Mouse (Mus musculus) forelimb bud, embryonic 11.5 days (tissue): ENCODE results near the gene Crip1.

ENCODE experiments used
- DNase-seq: peaks from one replicate; pipeline ENCODE4 v3.0.0-alpha.2; 2012; ENCODE audit warnings: low read depth, low spot score

Crip1 gene

GRCm38 (mm10) chr12:113146112-113147057 lies at the start of gene Crip1:
Gene Crip1 (plus strand): TSS chr12:113146316.
- peak; percentile 68 for DNase-seq

DNA sequence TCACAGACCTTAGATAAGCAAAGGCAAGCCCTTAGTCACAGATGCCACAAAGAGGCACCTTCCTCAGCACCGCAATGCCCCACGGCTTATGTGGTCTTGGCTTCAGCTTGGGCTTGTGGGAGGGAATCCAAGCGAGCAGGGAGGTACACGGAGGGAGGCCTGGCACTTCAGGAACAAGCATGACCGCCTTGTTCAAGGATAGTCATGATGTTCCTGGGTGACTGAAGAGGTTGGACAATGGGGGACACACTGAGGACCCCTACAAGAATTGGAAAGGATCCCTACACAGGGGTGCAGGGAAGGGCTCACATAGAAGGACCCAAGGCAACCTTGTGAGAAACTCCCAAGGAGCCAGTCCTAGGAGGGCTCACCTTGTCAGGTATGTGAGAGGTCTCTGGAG lies 49.1 kb upstream of the Crip1 start:
- no peak for DNase-seq

- peak; percentile 21 for DNase-seq
Measured at GRCm38 (mm10) chr12:113097749-113098281, 48.3 kb upstream of the Crip1 start, which contains the start of gene Mta1. Gene Mta1 (plus strand): TSS chr12:113098278.

- DNase-seq = peak; percentile 7
Measured at GRCm38 (mm10) chr12:113098530-113099151, 47.5 kb upstream of the Crip1 start.

- no peak for DNase-seq
Measured at GRCm38 (mm10) chr12:113099470-113100237, 46.5 kb upstream of the Crip1 start.

DNA sequence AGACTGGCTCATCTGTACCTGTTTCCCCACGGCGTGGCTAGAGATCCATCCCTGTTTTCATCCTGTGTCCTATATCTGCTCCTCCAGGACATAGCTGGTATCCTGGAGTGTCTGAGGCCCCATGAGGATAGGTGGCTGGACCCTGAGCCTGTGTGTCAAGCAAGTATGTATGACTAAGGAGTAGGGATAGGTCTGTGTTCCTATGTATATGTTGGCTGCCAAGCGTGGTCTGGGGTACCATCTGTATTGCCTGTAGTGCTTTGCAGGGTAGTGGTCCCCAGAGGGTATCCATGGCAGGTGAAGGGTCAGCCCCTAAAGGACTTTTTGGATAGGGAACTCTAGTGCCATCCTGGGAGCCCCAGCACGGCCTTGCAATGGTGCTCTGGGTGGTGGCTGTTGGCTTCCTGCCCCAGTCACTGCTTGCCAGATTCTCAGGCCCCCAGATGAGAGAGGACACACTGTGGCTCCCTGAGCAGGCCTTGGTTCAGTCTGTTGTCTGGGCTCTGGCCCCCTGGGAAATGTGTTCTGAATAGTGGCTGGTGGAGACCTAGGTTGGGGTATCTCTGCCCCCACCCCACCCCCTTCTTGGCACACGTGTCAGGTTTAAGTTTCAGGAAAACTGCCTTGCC lies 45.6 kb upstream of the Crip1 start:
- DNase-seq = no peak

DNA sequence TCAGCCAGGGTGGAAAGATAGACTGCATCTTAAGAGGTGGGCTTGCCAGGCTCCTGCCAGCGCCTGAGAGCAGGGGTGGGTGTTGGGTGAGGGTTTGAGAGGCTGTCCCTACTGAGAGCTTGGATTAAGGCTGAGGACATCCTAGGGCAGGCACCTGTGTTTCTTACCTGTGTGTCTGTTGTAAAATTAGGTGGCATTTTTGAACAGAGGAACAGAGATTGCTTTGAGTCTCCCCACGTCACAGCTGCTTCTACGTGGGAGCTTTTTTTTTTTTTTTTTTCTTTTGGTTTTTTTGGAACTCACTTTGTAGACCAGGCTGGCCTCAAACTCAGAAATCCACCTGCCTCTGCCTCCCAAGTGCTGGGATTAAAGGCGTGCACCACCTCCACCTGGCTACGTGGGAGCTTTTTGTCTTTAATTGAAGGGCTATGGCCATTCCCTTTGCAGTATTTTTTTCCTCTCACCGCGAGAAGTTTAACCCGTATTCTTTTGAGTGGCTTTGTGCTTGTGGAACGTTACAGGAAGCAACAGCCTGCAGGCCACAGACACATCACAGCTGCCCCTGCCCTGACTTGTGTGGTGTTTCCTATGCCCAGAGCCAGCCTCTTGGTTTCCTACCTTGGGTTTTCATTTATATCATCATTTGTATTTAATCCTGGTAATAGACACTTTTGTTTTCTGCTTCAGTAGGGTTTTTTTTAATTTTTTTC lies 44.7 kb upstream of the Crip1 start:
- no peak for DNase-seq

GRCm38 (mm10) chr12:113102461-113102860 lies 43.7 kb upstream of the Crip1 start:
- DNase-seq = peak; percentile 26

DNA sequence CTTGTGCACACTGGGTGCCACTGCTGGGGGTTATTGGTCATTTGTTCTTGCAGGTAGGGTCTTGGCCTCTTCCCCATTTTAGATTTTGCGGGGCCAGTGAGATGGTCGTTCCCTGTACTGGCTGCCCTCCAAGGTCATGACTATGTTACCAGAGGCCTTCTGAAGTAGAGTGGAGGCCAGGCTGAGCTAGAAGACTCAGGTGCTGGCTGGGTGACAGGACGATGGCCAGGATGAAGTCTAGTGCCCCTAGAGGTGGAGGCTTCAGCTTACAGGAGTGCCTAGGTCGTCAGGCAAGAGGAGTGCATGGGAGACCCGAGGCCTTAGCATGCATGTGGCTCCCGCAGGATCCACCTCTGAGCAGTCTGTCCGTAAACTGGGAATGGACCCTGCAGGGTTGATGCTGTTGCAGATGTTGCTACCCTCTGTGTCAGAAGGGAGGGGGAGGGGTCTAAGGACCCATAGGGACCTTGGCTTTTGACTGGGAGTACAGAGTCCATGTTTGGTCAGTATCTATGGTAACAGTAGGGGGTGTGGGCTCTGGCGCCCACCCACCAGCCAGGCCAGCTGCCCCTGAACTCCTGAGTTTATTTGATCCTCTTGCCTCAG lies 42.2 kb upstream of the Crip1 start:
- no peak for DNase-seq

DNA sequence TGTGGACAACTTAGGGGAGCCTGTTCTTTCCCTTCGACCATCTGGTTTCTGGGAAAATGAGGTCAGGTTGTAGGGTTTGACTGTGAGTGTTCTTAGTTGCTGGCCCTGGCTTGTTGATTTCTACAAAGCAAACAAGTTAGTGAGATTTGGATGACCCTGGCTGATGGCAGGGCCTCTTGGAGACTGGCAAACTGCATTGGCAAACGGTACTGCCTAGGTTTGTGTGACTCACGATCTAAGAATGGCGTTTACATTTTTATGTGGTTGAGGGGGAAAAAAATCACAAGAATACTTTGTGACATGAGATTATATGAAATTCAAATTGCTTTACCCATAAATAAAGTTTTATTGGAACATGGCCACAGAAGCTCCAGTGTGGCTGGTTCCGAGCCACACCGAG lies 39.7 kb upstream of the Crip1 start:
- DNase-seq = no peak

DNA sequence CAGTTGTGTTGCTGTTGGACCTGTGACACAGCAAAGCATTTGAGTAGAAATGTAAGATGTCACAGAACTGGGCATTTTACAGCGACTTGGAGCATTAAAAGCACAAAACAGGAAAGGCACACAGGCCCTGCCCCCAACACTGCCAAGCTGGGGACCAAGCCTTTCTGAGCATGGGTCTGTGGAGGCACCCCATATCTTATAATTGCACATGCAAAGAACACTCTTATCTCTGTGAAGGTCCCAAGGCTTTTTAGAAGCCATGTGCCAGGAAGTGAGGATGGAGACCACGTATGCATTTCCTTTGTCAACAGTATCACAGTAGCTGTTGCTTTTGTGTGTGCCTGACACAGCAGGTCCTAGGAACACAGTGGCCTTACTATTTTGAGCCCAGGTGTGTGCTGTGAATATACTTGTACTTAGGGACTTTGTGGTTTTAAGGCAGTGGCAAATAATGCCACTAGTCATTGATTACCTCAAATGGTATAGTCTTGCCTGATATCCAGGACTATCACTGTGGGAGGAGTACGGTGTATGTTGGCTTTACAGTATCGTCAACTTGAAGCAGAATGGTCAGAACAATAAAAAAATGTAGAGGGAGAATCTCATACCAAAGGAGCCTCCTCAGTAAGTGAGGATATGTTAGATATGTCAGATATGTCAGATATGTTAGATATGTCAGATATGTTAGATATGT lies 38.5 kb upstream of the Crip1 start:
- DNase-seq = no peak

GRCm38 (mm10) chr12:113108528-113109283 lies 37.4 kb upstream of the Crip1 start:
- DNase-seq = no peak

- DNase-seq = no peak
Measured at GRCm38 (mm10) chr12:113109801-113110200, 36.3 kb upstream of the Crip1 start.

GRCm38 (mm10) chr12:113114141-113114540 lies 32.0 kb upstream of the Crip1 start:
- no peak for DNase-seq

- DNase-seq = no peak
Measured at GRCm38 (mm10) chr12:113114856-113115538, 31.1 kb upstream of the Crip1 start.

GRCm38 (mm10) chr12:113119516-113120410 lies 26.4 kb upstream of the Crip1 start:
- DNase-seq = peak; percentile 67

- DNase-seq = no peak
Measured at GRCm38 (mm10) chr12:113124726-113125125, 21.4 kb upstream of the Crip1 start.
